Mouse (Mus musculus): ENCODE measurements around the gene Pakap.

DNA sequence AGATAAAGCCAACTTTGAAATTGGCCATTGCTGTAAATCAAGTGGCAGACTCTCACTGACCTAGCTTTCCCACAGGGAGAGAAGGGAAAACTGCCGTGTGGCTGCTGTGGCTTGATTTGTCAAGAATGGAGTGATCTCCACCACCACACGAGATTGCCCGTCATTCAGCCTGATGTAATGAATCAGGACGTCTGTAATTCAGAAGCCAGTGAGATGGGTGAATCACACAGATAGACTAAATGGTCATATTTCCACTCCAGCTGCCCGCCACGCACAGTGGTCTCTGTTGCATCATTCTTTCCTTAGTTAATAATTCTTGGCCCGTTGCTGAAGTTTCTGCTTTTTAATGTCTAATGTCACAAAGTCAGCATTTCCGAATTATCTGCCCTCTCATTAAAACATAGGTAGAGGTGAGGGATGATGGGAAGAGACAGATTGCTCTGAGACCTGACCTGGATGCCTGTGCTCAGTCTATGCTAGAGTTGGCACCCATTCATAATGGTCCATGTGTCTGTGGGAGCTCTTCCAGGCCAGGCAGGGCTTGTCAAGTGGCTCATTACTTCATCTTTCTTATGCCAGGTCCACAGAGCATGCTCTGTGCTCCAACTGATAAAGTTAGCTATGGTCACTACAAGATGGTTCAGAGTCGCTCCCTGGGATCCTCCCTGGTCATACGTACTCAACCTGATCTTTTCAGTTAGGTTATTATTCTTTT, 34.1 kb downstream of the Pakap start:
- no peak for TF ChIP-seq CTCF (IDR thresholded peaks at IDR 0.05; ENCODE audit: borderline replicate concordance, insufficient read depth, low read length)
- no peak for TF ChIP-seq POLR2A (IDR thresholded peaks at IDR 0.05; ENCODE audit: low read depth, low read length)
